Mouse (Mus musculus) thymus, postnatal 36 days (tissue): ENCODE measurements around the gene Mars.

Source experiments
- DNase-seq, 2 experiments: peaks; one replicate each; pipeline ENCODE4 v3.0.0; 2022; ENCODE audit warnings: mixed read lengths in 2 of 2

Gene Mars

GRCm38 (mm10) chr10:127257790-127258189, 53.8 kb downstream of the Mars start:
- no peak for DNase-seq

DNA sequence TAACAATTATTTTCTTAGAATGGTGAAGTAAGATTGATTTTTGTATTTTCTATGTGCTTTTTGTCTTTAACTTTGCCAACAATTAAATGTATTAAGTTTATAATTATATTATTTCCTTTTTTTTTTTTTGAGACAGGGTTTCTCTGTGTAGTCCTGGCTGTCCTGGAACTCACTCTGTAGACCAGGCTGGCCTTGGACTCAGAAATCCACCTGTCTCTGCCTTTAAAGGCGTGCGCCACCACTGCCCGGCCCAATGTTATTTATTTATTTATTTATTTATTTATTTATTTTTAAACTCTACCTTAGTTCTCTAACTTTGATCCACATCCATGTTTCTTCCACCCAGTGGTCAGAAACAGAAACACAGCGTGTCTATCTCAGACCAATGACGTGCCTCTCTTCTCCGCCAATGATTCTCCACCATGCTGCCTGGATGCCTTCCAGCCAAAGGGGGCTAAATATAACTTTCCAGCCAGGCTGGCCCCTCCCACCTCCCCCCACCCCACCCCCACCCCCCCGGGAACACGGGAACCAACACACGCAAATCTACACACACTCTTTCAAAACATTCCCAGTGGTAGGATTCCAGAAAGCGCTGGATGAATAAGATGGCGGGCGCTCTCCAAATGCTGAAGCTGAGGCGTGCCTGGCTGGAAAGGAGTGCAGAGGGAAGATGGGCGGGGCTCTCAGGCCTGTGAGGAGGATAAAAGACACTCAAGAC, 55.8 kb downstream of the Mars start:
- DNase-seq = no peak

DNA sequence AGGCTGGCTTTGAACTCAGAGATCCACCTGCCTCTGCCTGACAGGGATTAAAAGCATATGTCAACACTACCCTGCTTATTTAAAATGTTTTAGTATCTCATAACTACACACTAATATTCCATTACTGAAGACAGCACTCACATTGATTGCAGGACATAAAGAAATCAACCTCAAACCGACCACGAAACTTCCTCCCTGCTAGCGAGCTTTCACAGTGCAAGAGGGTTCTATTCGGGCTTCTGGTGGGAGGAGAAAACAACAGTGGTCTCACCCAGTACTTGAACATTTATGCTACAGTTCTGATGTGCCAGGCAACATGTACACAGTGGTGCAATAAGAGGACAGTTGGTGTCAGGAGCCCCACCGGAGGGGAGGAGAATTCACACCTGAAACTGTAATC, 60.8 kb downstream of the Mars start:
- no peak for DNase-seq
